Mouse (Mus musculus) stomach, postnatal 0 days (tissue): ENCODE results near the gene Itfg2.

Experiments
- CTCF ChIP-seq: IDR thresholded peaks from 2 replicates; pipeline ENCODE4 v1.5.1; 2016; ENCODE audit warnings: antibody characterized with exemption, low read depth, mild to moderate bottlenecking, moderate library complexity
- EP300 ChIP-seq: optimal IDR thresholded peaks from 2 replicates; pipeline ENCODE3; 2016; ENCODE audit warnings: antibody characterized with exemption

DNA sequence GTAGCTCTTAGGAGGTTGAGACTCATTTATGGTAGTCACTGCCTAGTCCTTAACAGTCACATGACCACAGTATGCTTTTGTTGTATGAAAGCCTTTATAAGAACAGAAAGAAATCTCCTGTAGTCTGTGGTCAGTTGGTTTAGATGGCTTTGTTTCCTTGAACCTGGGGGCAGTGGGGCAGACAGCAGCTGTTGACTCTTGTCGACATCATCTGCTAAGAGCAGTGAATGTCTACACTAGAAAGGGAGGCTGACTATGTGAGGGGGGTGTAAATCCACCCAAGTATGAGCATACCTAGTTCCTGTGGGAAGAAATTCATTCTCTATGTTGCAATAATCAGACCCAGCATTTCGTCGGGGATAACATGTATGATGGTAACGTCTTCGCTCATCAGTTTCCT is 22.3 kb upstream of the Itfg2 start:
- no peak for TF ChIP-seq CTCF
- TF ChIP-seq EP300, result no peak
